Mouse (Mus musculus): Measurements from ENCODE around the gene Cd300lb. TPM values are rescaled to one million over a fixed set of nuclear protein-coding genes. Genes with fewer than 3 reads are reported as not detected.

Cd300lb gene
- 0.19 and 0.37 TPM in 2 replicates for polyA plus RNA-seq (2012; ENCODE audit: low replicate concordance)

GRCm38 (mm10) chr11:114934144-114934543 is at the start of gene Cd300lb:
Gene Cd300lb (minus strand): TSS chr11:114934386.

GRCm38 (mm10) chr11:114968752-114969207 is 34.6 kb upstream of the Cd300lb start, which contains the start of gene Cd300c:
Gene Cd300c (minus strand): TSS chr11:114969157.

GRCm38 (mm10) chr11:114889991-114890518 is 44.1 kb downstream of the Cd300lb start, which contains the start of gene Cd300a:
Gene Cd300a (plus strand): TSS chr11:114890041.

Other genes starting within 250 kb of the Cd300lb start
- gene Dnaic2, start 207.0 kb downstream of the Cd300lb start, polyA plus RNA-seq (2012; ENCODE audit: low replicate concordance): 0.06 TPM in 1 of 2 replicates, not detected in the other
- gene Kif19a, start 169.0 kb downstream of the Cd300lb start, polyA plus RNA-seq (2012; ENCODE audit: low replicate concordance): 1.7 and 2.3 TPM in 2 replicates
- gene Btbd17, start 138.4 kb downstream of the Cd300lb start, polyA plus RNA-seq (2012; ENCODE audit: low replicate concordance): not detected in 2 replicates
- gene Gpr142, start 135.5 kb downstream of the Cd300lb start, polyA plus RNA-seq (2012; ENCODE audit: low replicate concordance): 0.27 TPM in 1 of 2 replicates, not detected in the other
- 0.29 and 1.8 TPM in 2 replicates for gene Gprc5c, start 83.2 kb downstream of the Cd300lb start, polyA plus RNA-seq (2012; ENCODE audit: low replicate concordance)
- 1.1 and 1.4 TPM in 2 replicates for gene Cd300a, start 44.3 kb downstream of the Cd300lb start, polyA plus RNA-seq (2012; ENCODE audit: low replicate concordance)
- not detected in 2 replicates for gene Cd300c, start 34.8 kb upstream of the Cd300lb start, polyA plus RNA-seq (2012; ENCODE audit: low replicate concordance)
- 0.15 and 0.30 TPM in 2 replicates for gene Cd300ld, start 55.5 kb upstream of the Cd300lb start, polyA plus RNA-seq (2012; ENCODE audit: low replicate concordance)
- gene Cd300c2, start 67.5 kb upstream of the Cd300lb start, polyA plus RNA-seq (2012; ENCODE audit: low replicate concordance): 0.19 and 0.42 TPM in 2 replicates
- not detected in 2 replicates for gene Cd300ld2, start 81.8 kb upstream of the Cd300lb start, polyA plus RNA-seq (2012; ENCODE audit: low replicate concordance)
- not detected in 2 replicates for gene Cd300ld4, start 92.6 kb upstream of the Cd300lb start, polyA plus RNA-seq (2012; ENCODE audit: low replicate concordance)
- gene Cd300ld5, start 103.4 kb upstream of the Cd300lb start, polyA plus RNA-seq (2012; ENCODE audit: low replicate concordance): 0.62 TPM in 1 of 2 replicates, not detected in the other
- gene Cd300ld3, start 114.0 kb upstream of the Cd300lb start, polyA plus RNA-seq (2012; ENCODE audit: low replicate concordance): 0.22 and 0.62 TPM in 2 replicates
- gene Cd300e, start 127.8 kb upstream of the Cd300lb start, polyA plus RNA-seq (2012; ENCODE audit: low replicate concordance): 0.08 TPM in 2 replicates
- gene Rab37, start 157.0 kb upstream of the Cd300lb start, polyA plus RNA-seq (2012; ENCODE audit: low replicate concordance): 1.5 TPM in 2 replicates
- gene Cd300lf, start 199.6 kb upstream of the Cd300lb start, polyA plus RNA-seq (2012; ENCODE audit: low replicate concordance): 0.87 and 2.4 TPM in 2 replicates
- gene Slc9a3r1, start 229.0 kb upstream of the Cd300lb start, polyA plus RNA-seq (2012; ENCODE audit: low replicate concordance): 29.5 and 39.0 TPM in 2 replicates